Mouse (Mus musculus) CD8-positive naive resting alpha-beta T cell, adult 2 months (primary cell): ENCODE measurements around the gene Vmn1r123.
"Not testable (repeated sequence)": the region's sequence is repeated elsewhere in the genome, so short reads cannot be mapped to it uniquely, and the experiment has no call there.

ENCODE experiments used
- DNase-seq, 2 experiments: peaks; one replicate each; pipeline ENCODE4 v3.0.0; 2022; ENCODE audit warnings: low read depth in 2 of 2, low spot score in 2 of 2

The Vmn1r123 gene

GRCm38 (mm10) chr7:21161885-21162284, at the start of gene Vmn1r123:
TSS of gene Vmn1r123 (plus strand) at chr7:21162185.
- not testable (repeated sequence) for DNase-seq

- DNase-seq = not testable (repeated sequence)
Observed at GRCm38 (mm10) chr7:21134028-21134427, 28.0 kb upstream of the Vmn1r123 start, which contains the start of gene Vmn1r122. TSS of gene Vmn1r122 (minus strand) at chr7:21134128.

GRCm38 (mm10) chr7:21190323-21190722, 28.3 kb downstream of the Vmn1r123 start, which contains the start of gene Gm5157:
TSS of gene Gm5157 (minus strand) at chr7:21190423.
- DNase-seq = not testable (repeated sequence)
